Mouse (Mus musculus): ENCODE measurements around the gene Rps8. TPM values are rescaled to one million over a fixed set of nuclear protein-coding genes. Genes with fewer than 3 reads are reported as not detected.

Rps8 gene
- polyA plus RNA-seq, 1 experiment from 2014 or later, result 829 TPM

GRCm38 (mm10) chr4:117150212-117150733 is 5.8 kb downstream of the Rps8 start:
- no peak overlapping the region for H3K9ac ChIP-seq (ENCODE audit: low read length)
- 89% methylated on average over 6 of the region's 6 CpGs for WGBS
- no peak for ATAC-seq (ENCODE audit: insufficient read depth, low FRiP score)
- no peak overlapping the region for H3K4me2 ChIP-seq (ENCODE audit: low read depth, low read length)
- no peaks in the 10 kb centered on the region for H3K27me3 ChIP-seq (ENCODE audit: control insufficient read depth, insufficient read depth, low read length)
- no peaks in the 10 kb centered on the region for H3K9me3 ChIP-seq (replicated peaks; ENCODE audit: control insufficient read depth, low read length)
- peaks cover 10% of the 10 kb centered on the region for H3K4me1 ChIP-seq (ENCODE audit: control insufficient read depth, insufficient read depth, low read length)
- peaks cover 37% of the 10 kb centered on the region for H3K36me3 ChIP-seq (ENCODE audit: control insufficient read depth, insufficient read depth, low read length)
- H3K4me3 ChIP-seq (replicated peaks; ENCODE audit: low read length), result no peak overlapping the region
- H3K27ac ChIP-seq (ENCODE audit: low read length), result no peak overlapping the region

- Histone ChIP-seq H3K4me3 (replicated peaks; ENCODE audit: low read length) (no peak overlapping the region), H3K9me3 (replicated peaks; ENCODE audit: control insufficient read depth, low read length) (no peaks in the 10 kb centered on the region), H3K27me3 (ENCODE audit: control insufficient read depth, insufficient read depth, low read length) (no peaks in the 10 kb centered on the region), H3K36me3 (ENCODE audit: control insufficient read depth, insufficient read depth, low read length) (peaks cover 33% of the 10 kb centered on the region), H3K4me1 (ENCODE audit: control insufficient read depth, insufficient read depth, low read length) (peaks cover 8% of the 10 kb centered on the region), H3K9ac (ENCODE audit: low read length) (no peak overlapping the region), H3K27ac (ENCODE audit: low read length) (no peak overlapping the region), H3K4me2 (ENCODE audit: low read depth, low read length) (no peak overlapping the region)
- no peak for ATAC-seq (ENCODE audit: insufficient read depth, low FRiP score)
- 64% methylated on average over 6 of the region's 6 CpGs for WGBS
Measured at GRCm38 (mm10) chr4:117149291-117150211, 6.5 kb downstream of the Rps8 start.

GRCm38 (mm10) chr4:117148815-117149214 is 7.2 kb downstream of the Rps8 start:
- H3K36me3 ChIP-seq (ENCODE audit: control insufficient read depth, insufficient read depth, low read length), result peaks cover 29% of the 10 kb centered on the region
- no peak for ATAC-seq (ENCODE audit: insufficient read depth, low FRiP score)

GRCm38 (mm10) chr4:117148047-117148713 is 7.9 kb downstream of the Rps8 start:
- Histone ChIP-seq H3K9ac (ENCODE audit: low read length) (no peak overlapping the region), H3K4me3 (replicated peaks; ENCODE audit: low read length) (no peak overlapping the region), H3K27me3 (ENCODE audit: control insufficient read depth, insufficient read depth, low read length) (no peaks in the 10 kb centered on the region), H3K27ac (ENCODE audit: low read length) (no peak overlapping the region), H3K9me3 (replicated peaks; ENCODE audit: control insufficient read depth, low read length) (no peaks in the 10 kb centered on the region), H3K4me2 (ENCODE audit: low read depth, low read length) (no peak overlapping the region), H3K4me1 (ENCODE audit: control insufficient read depth, insufficient read depth, low read length) (no peaks in the 10 kb centered on the region), H3K36me3 (ENCODE audit: control insufficient read depth, insufficient read depth, low read length) (peaks cover 25% of the 10 kb centered on the region)
- no peak for ATAC-seq (ENCODE audit: insufficient read depth, low FRiP score)
- 77% methylated on average over 18 of the region's 18 CpGs for WGBS

More at GRCm38 (mm10) chr4:117148815-117149214, 7.2 kb downstream of the Rps8 start:
- H3K9ac ChIP-seq (ENCODE audit: low read length), result no peak overlapping the region
- peaks cover under 1% of the 10 kb centered on the region for H3K4me1 ChIP-seq (ENCODE audit: control insufficient read depth, insufficient read depth, low read length)
- 70% methylated on average over 24 of the region's 24 CpGs for WGBS
- H3K4me3 ChIP-seq (replicated peaks; ENCODE audit: low read length), result no peak overlapping the region
- H3K27me3 ChIP-seq (ENCODE audit: control insufficient read depth, insufficient read depth, low read length), result no peaks in the 10 kb centered on the region
- H3K4me2 ChIP-seq (ENCODE audit: low read depth, low read length), result no peak overlapping the region
- H3K27ac ChIP-seq (ENCODE audit: low read length), result no peak overlapping the region
- H3K9me3 ChIP-seq (replicated peaks; ENCODE audit: control insufficient read depth, low read length), result no peaks in the 10 kb centered on the region

GRCm38 (mm10) chr4:117146176-117146575 is 9.9 kb downstream of the Rps8 start:
- 37% methylated on average over 15 of the region's 15 CpGs for WGBS
- no peak for ATAC-seq (ENCODE audit: insufficient read depth, low FRiP score)

GRCm38 (mm10) chr4:117145248-117145647 is 10.8 kb downstream of the Rps8 start:
- Histone ChIP-seq H3K36me3 (ENCODE audit: control insufficient read depth, insufficient read depth, low read length) (peaks cover 1% of the 10 kb centered on the region), H3K4me3 (replicated peaks; ENCODE audit: low read length) (no peak overlapping the region), H3K27ac (ENCODE audit: low read length) (no peak overlapping the region), H3K27me3 (ENCODE audit: control insufficient read depth, insufficient read depth, low read length) (no peaks in the 10 kb centered on the region), H3K4me2 (ENCODE audit: low read depth, low read length) (no peak overlapping the region), H3K9ac (ENCODE audit: low read length) (no peak overlapping the region), H3K9me3 (replicated peaks; ENCODE audit: control insufficient read depth, low read length) (no peaks in the 10 kb centered on the region), H3K4me1 (ENCODE audit: control insufficient read depth, insufficient read depth, low read length) (no peaks in the 10 kb centered on the region)
- WGBS, result 85% methylated on average over 13 of the region's 13 CpGs
- ATAC-seq (ENCODE audit: insufficient read depth, low FRiP score), result no peak

More at GRCm38 (mm10) chr4:117146176-117146575, 9.9 kb downstream of the Rps8 start:
- Histone ChIP-seq H3K27me3 (ENCODE audit: control insufficient read depth, insufficient read depth, low read length) (no peaks in the 10 kb centered on the region), H3K27ac (ENCODE audit: low read length) (no peak overlapping the region), H3K36me3 (ENCODE audit: control insufficient read depth, insufficient read depth, low read length) (peaks cover 10% of the 10 kb centered on the region), H3K4me3 (replicated peaks; ENCODE audit: low read length) (no peak overlapping the region), H3K9me3 (replicated peaks; ENCODE audit: control insufficient read depth, low read length) (no peaks in the 10 kb centered on the region), H3K4me2 (ENCODE audit: low read depth, low read length) (no peak overlapping the region), H3K9ac (ENCODE audit: low read length) (no peak overlapping the region), H3K4me1 (ENCODE audit: control insufficient read depth, insufficient read depth, low read length) (no peaks in the 10 kb centered on the region)

- Histone ChIP-seq H3K9me3 (replicated peaks; ENCODE audit: control insufficient read depth, low read length) (no peaks in the 10 kb centered on the region), H3K4me2 (ENCODE audit: low read depth, low read length) (no peak overlapping the region), H3K27ac (ENCODE audit: low read length) (no peak overlapping the region), H3K4me1 (ENCODE audit: control insufficient read depth, insufficient read depth, low read length) (no peaks in the 10 kb centered on the region), H3K4me3 (replicated peaks; ENCODE audit: low read length) (no peak overlapping the region), H3K36me3 (ENCODE audit: control insufficient read depth, insufficient read depth, low read length) (no peaks in the 10 kb centered on the region), H3K27me3 (ENCODE audit: control insufficient read depth, insufficient read depth, low read length) (no peaks in the 10 kb centered on the region), H3K9ac (ENCODE audit: low read length) (no peak overlapping the region)
- ATAC-seq (ENCODE audit: insufficient read depth, low FRiP score), result no peak
- WGBS, result 49% methylated on average over 7 of the region's 7 CpGs
Measured at GRCm38 (mm10) chr4:117143023-117143422, 13.0 kb downstream of the Rps8 start.

- no peak overlapping the region for H3K27ac ChIP-seq (ENCODE audit: low read length)
- no peak overlapping the region for H3K4me2 ChIP-seq (ENCODE audit: low read depth, low read length)
- no peak overlapping the region for H3K9ac ChIP-seq (ENCODE audit: low read length)
- H3K9me3 ChIP-seq (replicated peaks; ENCODE audit: control insufficient read depth, low read length), result no peaks in the 10 kb centered on the region
- no peaks in the 10 kb centered on the region for H3K36me3 ChIP-seq (ENCODE audit: control insufficient read depth, insufficient read depth, low read length)
- H3K27me3 ChIP-seq (ENCODE audit: control insufficient read depth, insufficient read depth, low read length), result no peaks in the 10 kb centered on the region
- no peaks in the 10 kb centered on the region for H3K4me1 ChIP-seq (ENCODE audit: control insufficient read depth, insufficient read depth, low read length)
- ATAC-seq (ENCODE audit: insufficient read depth, low FRiP score), result no peak
- H3K4me3 ChIP-seq (replicated peaks; ENCODE audit: low read length), result no peak overlapping the region
- 36% methylated on average over 4 of the region's 4 CpGs for WGBS
Measured at GRCm38 (mm10) chr4:117140613-117141012, 15.4 kb downstream of the Rps8 start.

- Histone ChIP-seq H3K27ac (ENCODE audit: low read length) (no peak overlapping the region), H3K9ac (ENCODE audit: low read length) (no peak overlapping the region), H3K36me3 (ENCODE audit: control insufficient read depth, insufficient read depth, low read length) (no peaks in the 10 kb centered on the region), H3K4me3 (replicated peaks; ENCODE audit: low read length) (no peak overlapping the region), H3K27me3 (ENCODE audit: control insufficient read depth, insufficient read depth, low read length) (no peaks in the 10 kb centered on the region), H3K4me1 (ENCODE audit: control insufficient read depth, insufficient read depth, low read length) (peaks cover 5% of the 10 kb centered on the region; the same call in 1 of the 2 replicates), H3K9me3 (replicated peaks; ENCODE audit: control insufficient read depth, low read length) (no peaks in the 10 kb centered on the region), H3K4me2 (ENCODE audit: low read depth, low read length) (no peak overlapping the region)
- WGBS, result 3% methylated on average over 2 of the region's 2 CpGs
- no peak for ATAC-seq (ENCODE audit: insufficient read depth, low FRiP score)
Measured at GRCm38 (mm10) chr4:117139217-117139612, 16.8 kb downstream of the Rps8 start.
